ENCODE assay signal across 19 mouse cellular contexts in genomic region chr12:117315661-117316060, GRCm38 (mm10).
"Had no signal": no experiment of that assay in that cellular context is flagged by ENCODE, and none has a peak within 500 bp of the region (broad histone marks: within the 10 kb centered on the region; RNA-seq: fewer than 3 reads in every experiment).

No protein-coding gene starts in this region.

- H3K4me1 ChIP-seq: limb, embryonic 12.5 days; limb, embryonic 15.5 days; stomach, embryonic 15.5 days had no signal

- DNase-seq: kidney, adult 18-20 months; kidney, adult 9 months; kidney, postnatal 14 days; kidney, postnatal 4 days; liver, postnatal 0 days; lung, embryonic 14.5 days; lung, postnatal 14 days; lung, postnatal 4 days; right cerebral cortex, postnatal 25 days; spleen, adult 18-20 months; thymus, postnatal 25 days had no signal

- H3K27ac ChIP-seq: limb, embryonic 12.5 days; limb, embryonic 15.5 days; liver, embryonic 14.5 days; neural tube, embryonic 13.5 days; stomach, embryonic 15.5 days had no signal

- H3K4me3 ChIP-seq: limb, embryonic 12.5 days; limb, embryonic 15.5 days; myocyte; neural tube, embryonic 13.5 days; stomach, embryonic 15.5 days had no signal

- H3K4me2 ChIP-seq: limb, embryonic 12.5 days; limb, embryonic 15.5 days; liver, embryonic 11.5 days; lung, embryonic 14.5 days; neural tube, embryonic 13.5 days; stomach, embryonic 15.5 days had no signal

- H3K27me3 ChIP-seq: limb, embryonic 12.5 days; limb, embryonic 15.5 days; neural tube, embryonic 13.5 days; stomach, embryonic 15.5 days had no signal

- H3K9ac ChIP-seq: limb, embryonic 12.5 days; limb, embryonic 15.5 days; liver, embryonic 14.5 days; liver, postnatal 0 days; lung, embryonic 14.5 days; neural tube, embryonic 13.5 days; stomach, embryonic 15.5 days had no signal

- H3K36me3 ChIP-seq: limb, embryonic 12.5 days; limb, embryonic 15.5 days; neural tube, embryonic 13.5 days; stomach, embryonic 15.5 days had no signal

- H3K9me3 ChIP-seq: limb, embryonic 15.5 days; neural tube, embryonic 13.5 days; stomach, embryonic 15.5 days had no signal

- ATAC-seq: intestine, embryonic 16.5 days; liver, postnatal 0 days had no signal
